Mouse (Mus musculus) cortical plate, adult 2 months (tissue): ENCODE data around the gene Lrch3.

ENCODE experiments used
- CTCF ChIP-seq: fragments of 200-500 bp; IDR thresholded peaks from 2 replicates; pipeline ENCODE4 v1.5.1; 2011; ENCODE audit warnings: mild to moderate bottlenecking, control low read depth, low read length; ENCODE audit not compliant: insufficient read depth; ENCODE audit errors: extremely low read depth
- POLR2A ChIP-seq: fragments of 200-500 bp; IDR thresholded peaks from 2 replicates; pipeline ENCODE4 v1.6.1; 2011; ENCODE audit warnings: mild to moderate bottlenecking, low read length, control low read depth; ENCODE audit not compliant: insufficient read depth; ENCODE audit errors: extremely low read depth

- TF ChIP-seq CTCF (no peak), POLR2A (no peak)
Observed at GRCm38 (mm10) chr16:32981405-32981804, 67.5 kb downstream of the Lrch3 start.
